Mouse (Mus musculus) forelimb bud, embryonic 11.5 days (tissue): ENCODE measurements around the gene Lsp1.

ENCODE experiments used
- DNase-seq: peaks from one replicate; pipeline ENCODE4 v3.0.0-alpha.2; 2012; ENCODE audit warnings: low read depth, low spot score

The Lsp1 gene

DNA sequence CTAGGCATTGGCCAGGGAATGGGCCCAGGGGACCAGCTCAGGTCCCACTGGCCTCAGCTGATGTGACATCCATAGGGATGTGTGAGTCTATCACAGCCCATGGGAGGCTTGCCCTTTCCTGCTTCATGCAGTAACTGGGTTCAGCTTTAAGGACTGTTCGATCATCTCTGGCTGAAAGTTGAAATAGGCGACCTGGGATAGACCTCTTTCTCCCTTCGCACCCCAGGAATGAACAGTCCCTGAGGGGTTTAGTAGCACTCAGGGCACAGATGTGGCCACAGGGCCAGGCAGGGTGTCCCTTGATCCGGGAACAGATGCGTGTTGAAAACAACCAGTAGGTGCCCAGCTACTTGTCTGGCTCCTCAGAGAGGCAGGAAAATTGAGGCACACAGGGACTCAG, 15.7 kb downstream of the Lsp1 start:
- no peak for DNase-seq

DNA sequence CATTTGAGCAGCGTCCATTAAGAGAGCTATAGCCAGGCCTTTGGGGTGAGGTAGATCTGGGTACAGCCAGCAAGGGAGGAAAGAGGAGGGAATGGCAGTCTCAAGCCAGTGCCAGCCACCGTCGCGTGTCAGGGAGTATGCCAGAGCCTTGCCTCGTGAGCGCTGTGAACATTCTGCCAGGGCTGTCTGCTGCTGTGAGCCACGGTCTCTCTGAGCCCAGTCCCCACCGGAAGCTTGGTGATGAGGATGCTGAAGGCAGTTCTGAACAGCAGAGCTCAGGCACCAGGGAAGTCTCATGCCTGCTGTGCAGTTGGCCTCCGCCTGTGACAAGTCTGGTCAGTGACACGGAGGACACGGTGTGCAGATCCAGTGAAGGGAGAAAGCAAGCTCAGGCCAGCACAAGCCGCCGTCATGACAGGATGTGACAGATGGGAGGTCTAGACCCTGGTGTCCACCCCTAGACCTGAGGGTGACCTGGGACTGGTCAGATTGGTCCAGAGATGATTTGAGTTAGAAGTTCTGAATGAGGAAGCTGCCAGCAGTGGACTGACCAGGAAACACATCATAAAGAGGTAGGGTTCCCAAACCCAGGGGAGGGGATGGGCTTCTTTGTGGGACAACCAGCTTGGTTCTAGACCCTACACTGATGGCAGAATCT, 16.3 kb downstream of the Lsp1 start:
- no peak for DNase-seq

DNA sequence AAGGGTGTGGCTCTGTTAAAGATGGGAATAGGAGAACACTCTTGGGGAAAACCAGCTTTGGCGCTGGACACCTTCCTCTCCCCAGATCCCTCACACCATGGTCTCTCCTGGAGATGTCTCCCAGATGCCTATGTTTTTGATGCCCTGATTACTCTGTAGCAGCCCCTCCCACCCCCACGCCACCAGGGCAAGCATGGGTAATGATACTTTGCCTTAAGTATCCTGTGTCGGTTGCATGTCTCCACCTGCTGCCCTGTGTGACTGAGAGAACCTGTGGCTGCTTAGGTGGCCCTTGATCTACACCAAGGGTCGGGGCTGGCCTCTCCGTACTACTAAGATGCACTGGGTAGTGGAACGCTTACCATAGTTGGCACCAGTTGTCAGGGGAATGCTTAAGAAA, 17.4 kb downstream of the Lsp1 start:
- no peak for DNase-seq

DNA sequence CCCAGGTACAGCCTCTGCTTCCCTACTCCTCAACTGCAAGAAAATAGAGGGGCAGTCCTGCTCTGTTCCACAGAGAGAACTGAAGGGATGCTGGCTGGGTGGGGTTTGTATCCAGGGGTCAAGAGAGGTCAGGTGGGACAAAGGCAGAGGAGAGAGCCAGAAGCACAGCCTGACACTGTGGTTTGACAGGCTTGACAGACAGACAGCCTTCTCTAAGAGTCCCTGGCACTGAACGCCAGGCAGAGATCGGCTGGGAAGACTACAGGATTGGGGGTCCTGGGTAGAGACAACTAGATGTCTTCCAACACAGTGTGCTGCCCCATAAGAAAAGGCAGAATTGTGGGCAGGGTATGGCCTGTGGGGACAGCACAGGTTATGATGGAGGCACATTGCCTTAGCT, 18.0 kb downstream of the Lsp1 start:
- no peak for DNase-seq

DNA sequence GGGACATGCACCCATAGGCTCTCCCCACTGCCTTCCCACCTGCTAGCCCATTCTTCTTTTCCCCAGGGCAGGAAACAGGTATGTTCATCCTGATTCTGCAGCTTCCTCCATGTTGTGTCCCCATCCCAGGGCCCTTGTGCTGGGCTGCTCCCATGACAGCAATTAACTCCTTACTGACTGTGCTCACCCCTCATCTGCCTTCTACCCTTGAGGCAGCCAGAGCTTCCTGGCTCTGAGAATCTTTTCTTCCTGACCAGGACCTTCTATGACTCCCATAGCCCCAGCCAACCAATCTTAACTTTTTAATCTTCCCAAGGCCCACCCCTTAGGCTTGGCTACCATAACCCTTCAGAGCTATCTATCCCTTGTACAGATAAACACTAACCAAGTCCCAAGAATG, 18.7 kb downstream of the Lsp1 start:
- no peak for DNase-seq

DNA sequence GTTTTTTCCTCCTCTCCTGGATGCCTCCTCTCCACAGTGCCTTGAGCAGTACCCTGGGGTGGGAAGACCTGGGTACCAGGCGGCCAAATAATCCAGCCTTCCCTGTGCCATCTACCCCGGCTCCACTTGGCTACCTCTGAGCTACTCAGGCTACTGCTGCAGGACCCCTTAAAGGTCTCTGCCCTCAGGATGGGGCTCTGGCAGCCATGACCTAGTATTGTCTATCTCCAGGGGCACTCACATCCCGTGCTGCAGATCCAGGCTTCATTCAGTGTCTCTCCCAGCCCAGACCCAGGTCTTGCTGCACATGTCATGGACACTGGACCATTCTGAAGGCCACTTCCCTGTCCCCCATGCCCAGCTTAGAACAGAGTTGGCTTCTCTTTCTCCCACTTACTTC, 19.3 kb downstream of the Lsp1 start:
- DNase-seq, result no peak

DNA sequence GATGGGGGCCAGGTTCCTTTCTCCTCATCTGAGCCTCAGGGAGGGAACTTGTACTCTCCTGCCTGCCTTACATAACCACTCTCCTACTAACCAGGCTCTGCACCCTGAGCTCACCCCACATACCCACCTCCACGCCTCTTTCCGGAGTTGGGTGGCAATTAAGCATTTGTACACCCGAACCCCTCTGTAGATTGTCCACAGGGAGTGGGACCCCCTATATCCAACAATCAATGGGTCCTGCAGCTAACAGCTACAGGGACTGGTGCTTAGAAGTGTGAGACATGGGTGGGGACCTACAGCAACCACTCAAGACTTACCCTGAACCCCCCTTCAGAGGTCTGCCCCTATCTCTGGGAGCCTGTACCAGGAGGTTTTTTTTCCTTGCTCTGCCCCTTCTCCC, 20.1 kb downstream of the Lsp1 start:
- no peak for DNase-seq

DNA sequence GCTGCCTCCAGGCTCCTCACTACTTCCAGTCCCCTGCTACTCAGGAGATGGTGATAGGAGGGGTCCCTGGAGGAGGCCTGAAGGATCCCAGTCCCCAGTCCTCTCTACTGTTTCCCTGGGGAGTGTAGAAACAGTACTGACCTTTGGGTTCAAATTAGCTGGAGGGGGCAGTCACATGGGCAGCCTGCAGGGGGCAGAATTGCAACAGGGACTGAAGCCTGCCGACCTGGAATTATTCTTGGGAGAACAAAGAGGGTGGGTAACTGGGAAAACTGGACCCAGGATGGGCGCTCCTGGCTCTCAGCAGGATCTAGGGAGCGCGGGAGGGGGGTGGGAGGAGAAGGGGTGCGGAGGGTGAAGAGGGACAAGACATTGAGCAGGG, 20.6 kb downstream of the Lsp1 start:
- peak; percentile 79 for DNase-seq

DNA sequence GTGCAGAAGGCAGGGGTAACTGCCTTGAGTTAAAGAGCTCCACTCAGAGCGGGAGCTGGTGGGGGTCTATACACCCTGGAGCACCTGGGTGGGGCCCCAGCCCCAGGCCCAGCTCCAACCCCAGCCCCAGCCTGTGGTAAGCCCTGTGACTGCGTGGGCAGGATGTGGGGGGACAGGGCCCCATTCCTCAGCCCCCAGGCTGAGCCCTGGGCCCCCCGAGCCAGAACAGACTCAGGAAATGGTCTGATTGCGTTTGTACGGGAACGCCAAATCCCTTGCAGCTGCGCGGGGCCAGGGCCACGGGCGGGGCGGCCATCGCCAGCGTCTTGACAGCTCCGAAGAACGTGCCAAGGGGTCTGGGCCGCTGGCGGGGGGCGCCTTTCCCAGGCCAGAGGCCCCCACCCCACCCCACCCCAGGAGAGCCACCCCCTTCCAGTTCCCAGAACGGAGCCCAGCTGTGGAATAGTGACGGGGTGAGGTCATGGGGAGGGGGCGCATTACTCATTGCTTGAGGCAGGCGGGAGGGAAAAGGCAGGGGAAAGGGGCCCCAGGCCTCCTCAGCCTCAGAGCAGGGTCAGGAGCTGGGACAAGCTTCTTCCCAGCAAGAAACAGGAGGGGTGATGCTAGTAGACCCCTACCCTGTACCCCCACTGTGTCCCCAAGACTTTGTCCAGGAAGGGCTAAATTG, 21.1 kb downstream of the Lsp1 start:
- peak; percentile 73 for DNase-seq

DNA sequence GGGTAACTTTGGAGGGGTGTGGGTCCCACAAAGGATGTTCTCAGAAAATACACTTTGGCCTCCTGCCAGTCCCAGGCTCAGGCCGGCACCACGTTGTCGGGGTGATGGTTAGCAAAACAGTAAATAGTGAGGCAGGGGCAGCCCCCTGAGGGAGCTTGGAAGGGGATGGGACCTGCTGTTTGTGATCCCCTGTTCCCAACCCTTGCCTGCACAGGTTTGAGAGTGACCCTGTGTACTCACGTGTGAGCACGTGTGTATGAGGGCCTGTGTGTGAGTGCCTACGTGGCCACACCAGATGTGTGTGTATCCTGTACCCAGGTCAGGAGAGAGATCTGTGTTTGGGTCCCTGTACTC, 21.6 kb downstream of the Lsp1 start:
- DNase-seq, result peak; percentile 67

DNA sequence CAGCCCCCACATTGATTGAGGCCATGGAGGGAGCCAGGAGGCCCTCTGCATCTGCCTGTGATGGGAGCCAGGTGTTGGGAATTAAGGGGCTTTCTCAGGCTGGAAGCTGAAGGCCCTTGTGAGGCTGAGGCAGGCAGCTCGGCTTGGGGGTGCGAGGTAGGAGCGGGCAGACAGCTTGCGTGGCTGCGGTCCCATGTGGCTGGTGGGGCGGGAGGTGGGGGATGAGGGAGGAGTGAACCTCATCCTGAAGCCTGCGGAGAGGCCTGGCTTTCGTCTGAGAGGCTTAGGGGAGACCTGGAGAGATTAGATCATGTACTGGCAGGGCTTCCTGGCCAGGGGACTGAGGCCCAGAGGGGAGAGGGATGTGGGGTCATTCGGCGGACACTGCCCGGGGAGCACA, 22.5 kb downstream of the Lsp1 start:
- DNase-seq, result peak; percentile 50

DNA sequence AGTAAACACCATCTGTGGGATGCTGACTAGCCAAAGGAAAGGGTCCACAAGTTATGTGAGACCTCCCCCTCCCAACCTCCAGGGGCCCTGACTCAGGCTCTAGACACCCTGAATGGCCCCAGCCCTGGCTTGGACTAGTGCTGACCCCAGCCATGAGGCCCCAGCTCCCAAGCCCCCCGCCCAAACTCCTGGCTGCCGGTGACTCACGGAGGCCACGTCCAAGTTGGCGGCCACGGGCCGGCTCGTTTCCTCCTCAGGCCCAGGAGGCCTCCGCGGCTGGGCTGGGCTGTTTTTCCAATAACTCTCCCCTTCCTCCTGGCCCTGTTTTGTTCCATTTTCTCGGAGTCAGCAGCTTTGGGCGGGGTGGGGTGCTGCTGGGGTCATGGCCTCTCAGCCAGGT, 24.2 kb downstream of the Lsp1 start:
- DNase-seq, result no peak

DNA sequence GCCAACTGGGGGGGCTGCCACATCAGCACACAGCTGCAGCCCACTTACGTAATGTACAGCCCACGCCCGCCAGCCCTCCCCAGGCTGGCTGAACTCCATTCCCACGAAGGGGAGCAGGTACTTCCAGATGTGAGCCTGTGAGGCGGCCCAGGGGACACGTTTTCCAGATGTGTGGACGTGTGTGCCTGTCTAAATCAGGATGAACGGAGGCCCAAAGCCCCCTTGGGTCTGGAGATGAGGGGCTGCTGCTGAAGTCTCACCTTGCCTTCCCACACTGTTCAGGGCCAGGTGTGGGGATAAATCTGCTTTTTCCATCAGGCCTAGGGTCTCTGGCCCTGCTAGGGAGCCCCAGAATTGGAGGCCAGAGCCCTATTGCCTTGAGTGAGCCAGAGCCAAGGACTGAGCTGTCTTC, 26.1 kb downstream of the Lsp1 start:
- DNase-seq, result peak; percentile 62

DNA sequence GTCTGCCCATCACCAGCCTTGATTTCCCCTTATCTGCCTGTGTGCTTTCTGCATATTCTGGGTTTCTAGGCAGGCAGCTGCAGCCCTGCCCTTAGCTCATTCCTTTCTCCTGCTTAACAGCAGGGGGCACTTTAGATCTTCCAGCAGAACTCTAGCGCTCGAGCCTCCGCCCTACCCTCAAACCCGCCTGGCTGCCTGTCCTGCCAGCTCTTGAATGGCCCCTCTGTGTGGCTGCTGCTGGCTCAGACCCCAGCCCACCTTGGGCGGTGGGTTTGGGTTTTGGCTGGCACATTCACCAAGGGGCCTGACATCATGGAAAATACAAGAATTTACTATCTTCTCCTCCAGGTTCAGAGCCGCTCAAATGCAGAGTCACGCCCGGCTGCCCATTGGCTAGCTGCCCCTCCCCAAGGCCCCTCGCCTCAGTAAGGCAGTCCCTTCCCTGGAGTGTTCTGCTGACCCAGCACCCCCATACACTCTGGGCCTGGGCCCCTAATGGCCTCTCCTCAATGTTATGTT, 26.8 kb downstream of the Lsp1 start:
- peak; percentile 81 for DNase-seq

DNA sequence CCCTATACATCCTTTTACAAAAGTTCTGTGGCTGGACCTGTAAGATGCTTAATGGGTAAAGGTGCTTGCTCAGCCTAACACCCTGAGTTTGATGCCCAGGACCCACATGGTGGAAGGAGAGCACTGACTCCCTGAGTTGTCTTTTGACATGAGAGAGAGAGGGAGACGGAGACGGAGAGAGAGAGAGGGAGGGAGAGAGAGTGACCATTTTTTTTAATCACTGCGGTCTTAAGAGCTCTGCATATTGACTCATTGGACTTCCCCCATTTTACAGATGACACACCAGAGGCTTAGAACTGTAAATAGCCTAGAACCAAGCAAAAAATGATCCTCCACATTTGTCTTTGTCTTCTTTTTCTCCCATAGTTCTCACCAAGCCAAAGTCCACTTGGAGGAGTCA, 27.4 kb downstream of the Lsp1 start:
- DNase-seq, result no peak

DNA sequence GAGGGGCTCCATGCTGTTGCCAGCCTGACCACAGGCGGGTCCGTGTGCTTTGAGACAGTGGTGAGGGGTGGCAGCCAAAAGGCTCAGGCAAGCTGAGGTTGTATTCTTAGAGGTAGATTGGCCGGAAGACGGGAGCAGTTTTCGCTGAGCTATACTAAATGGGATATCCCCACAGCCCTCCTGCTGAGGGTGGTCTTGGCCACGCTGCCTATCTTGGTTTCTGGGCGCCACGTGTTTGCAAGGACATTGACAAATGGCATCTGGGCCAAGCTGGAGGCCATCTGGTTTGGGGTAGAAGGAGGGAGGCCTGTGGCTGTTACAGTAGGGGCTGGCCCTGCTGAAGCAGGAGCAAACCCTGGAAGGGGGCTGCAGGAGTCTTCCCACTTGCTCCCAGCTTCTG, 32.9 kb downstream of the Lsp1 start:
- peak; percentile 42 for DNase-seq

DNA sequence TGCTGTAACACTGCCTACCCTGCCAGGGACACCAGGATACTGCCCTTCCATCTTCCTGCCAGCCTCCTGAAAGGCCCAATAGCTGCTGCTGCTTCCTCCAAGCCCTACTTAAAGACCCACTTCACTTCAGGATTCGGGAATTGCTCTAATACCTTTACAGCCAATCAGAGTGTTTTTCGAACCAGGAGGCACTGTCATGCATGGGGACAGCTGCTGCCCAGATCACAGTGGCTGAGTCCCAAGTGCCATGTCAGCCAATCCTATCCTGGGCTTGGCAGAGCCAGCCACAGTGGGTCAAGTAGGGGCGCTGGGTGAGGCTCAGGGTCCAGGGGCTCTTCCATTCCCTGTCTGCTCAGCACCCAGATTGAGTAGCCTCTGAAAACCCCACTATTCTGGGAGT, 35.5 kb downstream of the Lsp1 start:
- DNase-seq, result no peak

DNA sequence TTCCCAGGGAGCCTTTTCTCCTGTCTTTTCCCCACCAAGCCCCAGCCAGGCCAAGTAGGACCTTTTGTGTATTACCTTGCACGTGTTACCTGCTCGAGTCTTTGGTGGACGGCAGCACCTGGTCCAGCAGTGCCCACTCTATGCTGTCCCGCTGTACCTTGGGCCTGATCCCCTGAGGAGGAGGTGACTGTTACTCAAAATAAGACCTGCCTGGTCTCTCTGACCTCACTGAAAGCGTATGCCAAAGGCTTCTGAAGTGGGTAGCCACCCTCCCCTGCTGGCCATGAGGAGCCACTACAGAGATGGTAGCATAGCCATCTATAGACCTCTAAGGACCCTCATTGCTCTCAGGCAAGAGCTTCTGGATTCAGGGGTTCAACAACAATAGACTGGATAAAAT, 36.2 kb downstream of the Lsp1 start:
- no peak for DNase-seq

DNA sequence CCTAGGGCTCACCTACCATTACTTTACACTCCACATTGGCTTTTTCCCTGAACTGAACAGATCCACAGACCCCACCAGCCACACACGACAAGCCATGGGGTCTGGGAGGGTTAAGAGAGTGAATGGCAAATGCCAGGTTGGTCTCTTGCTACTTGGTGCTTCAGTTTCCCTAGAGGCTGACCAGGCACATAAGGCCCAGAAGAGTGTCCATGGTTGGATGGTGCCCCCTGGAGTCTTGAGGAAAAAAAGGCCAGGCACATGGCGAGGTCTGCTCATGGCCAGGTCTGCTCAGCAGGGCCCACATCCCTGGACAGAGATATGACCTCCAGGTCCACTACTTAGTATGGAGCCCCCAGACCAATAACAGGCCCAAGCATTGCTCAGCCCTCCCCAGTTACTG, 37.2 kb downstream of the Lsp1 start:
- no peak for DNase-seq

DNA sequence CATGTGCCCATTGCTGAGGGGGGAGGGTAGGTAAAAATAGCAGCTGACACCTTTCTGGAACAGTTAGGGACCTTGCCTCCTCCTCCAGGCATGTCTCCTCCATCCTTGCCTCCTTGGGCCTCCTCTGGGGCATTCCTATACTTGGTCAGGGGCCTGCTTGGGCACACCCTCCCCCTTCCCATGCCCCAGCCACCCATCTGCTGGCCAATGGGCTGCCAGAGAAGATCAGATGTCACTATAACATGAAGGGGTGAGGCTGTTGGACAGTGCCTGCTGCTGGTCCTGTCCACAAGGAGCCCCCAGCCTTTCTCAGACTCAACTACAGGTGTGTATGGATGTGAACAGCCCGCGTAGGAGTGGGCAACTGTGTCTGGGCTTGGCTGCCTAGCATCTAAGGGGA, 38.0 kb downstream of the Lsp1 start, which contains the start of gene Tnnt3:
Gene Tnnt3, plus strand, starts transcription at position 262 of the 400 bp plus-strand sequence.
- no peak for DNase-seq

DNA sequence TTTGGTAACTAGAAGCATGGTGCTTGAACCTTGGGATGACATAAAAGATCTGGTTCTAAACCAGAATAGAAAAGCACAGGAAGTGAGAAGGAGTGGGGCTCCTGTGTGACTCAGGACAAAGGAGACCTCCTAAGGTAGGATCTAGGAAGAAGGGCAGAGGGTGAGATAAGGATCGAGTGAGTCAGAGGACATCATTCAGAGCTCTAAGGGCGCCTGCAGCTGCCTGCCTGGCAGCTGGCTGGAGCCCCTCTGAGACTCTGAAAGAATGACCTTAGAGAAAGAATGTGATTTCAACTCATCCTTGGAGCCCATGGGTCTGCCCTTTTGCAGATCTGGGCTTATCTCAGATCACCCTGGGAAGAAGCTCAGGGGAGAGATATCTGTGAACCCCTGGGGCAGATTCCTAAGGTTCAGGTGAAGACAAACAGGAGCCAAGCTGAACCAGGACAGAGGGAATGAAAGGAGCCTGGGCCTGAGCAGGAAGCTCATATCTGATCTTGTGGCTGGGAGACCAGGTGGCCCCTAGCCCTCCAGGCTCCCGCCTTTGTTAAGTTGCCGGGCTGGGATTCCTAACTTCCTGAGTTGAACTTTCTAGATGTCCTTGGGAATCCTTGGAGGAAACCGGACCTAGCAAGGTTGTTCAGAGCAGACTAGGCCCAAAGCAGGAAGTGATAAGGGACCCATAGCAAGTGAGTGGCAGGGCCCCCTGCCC, 38.6 kb downstream of the Lsp1 start:
- no peak for DNase-seq

DNA sequence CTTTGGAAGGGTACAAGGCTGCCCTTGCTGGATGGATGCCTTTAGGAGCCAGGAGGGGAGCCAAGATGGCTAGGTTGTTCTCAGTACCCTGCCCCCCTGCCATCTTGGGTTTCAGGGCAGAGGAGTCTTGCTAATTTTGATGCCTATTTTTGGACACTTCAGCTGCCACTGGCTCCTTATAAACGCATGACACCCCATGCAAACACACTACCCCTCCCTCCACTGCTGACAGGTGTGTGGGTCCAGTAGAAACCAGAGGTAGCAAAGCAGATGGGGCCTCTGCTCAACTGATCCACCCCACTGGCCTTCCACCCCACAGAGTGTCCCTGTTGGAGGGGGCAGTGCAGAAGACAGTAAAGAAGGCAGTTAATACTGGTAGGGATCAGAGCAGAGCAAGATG, 39.4 kb downstream of the Lsp1 start:
- DNase-seq, result no peak

DNA sequence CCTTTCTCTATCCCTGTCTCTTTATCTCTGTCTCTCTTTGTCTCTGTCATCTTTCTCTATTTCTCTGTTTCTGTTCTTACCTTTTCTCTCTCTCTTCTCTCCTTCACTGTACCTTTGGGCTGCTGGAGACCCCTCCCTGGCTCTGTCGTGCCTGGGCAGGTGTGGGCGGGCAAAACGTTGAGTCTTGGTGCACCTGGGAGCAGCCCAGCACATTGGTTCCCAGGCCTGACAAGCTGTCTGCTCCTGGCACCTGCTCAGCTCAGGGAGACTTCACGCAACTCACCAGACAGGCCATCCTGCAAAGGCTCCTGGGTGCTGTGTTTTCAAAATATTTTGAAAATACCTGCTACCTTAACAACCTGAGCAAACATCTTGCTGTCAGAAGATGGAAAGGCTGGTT, 42.6 kb downstream of the Lsp1 start:
- DNase-seq, result no peak
